Mouse (Mus musculus) induced T-regulatory cell, adult 2 months (primary cell): ENCODE results near the gene Hoxd13.

Source experiments
- DNase-seq: peaks from one replicate; pipeline ENCODE4 v3.0.0-alpha.2; 2012; ENCODE audit warnings: low read depth

Gene Hoxd13

DNA sequence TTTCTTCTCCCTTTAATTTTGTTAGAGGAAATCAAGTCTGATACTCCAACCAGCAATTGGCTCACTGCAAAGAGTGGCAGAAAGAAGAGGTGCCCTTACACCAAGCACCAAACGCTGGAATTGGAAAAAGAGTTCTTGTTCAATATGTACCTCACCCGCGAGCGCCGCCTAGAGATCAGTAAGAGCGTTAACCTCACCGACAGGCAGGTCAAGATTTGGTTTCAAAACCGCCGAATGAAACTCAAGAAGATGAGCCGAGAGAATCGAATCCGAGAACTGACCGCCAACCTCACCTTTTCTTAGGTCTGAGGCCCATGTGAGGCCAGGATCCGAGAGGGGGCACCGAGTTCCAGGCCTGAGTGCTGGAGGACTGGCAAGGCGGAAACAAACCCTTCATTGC, 26.0 kb downstream of the Hoxd13 start:
- peak; percentile 59 for DNase-seq

DNA sequence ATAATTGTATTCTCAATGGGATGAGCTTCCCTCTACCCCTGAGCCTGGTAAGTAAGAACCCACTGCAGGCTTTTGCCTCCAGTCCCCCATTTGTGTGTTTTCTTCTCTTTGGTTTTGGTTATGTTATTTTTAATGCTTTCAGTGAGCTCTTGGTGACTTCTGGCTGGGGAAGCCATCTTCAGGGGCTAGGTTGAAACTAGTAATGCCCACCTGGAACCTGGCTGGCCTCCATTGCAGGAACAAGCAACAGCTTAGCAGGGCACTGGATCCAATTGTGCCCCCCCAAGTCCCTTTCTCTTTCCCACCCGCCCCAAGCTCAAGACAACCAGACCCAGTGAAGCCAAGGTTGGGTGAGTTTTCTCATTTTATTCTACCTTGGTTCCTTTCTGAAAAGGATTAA, 27.3 kb downstream of the Hoxd13 start:
- no peak for DNase-seq

DNA sequence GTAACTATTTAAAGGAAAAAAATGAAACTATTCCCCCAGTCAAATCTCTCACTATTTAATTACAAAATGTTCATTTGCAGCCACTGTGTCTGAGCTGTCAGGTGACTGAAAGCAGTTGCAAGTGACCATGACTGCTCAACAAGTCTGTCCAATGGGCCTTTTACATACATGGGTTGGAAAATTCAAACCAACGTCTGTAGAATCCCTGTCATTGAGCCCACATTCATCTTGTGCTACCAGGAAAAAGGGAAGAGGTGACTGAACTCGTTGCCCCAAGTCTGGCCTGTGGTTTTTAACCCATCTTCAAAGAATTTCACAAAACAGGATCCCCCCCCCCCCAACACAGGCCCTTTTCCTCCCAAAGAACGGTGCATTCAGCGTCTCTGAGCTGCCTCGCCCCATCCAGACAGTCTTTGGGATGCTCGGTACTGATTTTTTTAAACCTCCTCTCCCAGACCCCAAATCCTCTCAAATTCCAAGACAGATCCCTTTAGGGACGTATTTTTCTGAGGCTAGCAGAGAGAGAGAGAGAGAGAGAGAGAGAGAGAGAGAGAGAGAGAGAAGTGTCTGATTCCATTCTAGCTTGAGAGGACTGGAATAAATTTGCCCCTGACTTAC, 27.8 kb downstream of the Hoxd13 start:
- no peak for DNase-seq

DNA sequence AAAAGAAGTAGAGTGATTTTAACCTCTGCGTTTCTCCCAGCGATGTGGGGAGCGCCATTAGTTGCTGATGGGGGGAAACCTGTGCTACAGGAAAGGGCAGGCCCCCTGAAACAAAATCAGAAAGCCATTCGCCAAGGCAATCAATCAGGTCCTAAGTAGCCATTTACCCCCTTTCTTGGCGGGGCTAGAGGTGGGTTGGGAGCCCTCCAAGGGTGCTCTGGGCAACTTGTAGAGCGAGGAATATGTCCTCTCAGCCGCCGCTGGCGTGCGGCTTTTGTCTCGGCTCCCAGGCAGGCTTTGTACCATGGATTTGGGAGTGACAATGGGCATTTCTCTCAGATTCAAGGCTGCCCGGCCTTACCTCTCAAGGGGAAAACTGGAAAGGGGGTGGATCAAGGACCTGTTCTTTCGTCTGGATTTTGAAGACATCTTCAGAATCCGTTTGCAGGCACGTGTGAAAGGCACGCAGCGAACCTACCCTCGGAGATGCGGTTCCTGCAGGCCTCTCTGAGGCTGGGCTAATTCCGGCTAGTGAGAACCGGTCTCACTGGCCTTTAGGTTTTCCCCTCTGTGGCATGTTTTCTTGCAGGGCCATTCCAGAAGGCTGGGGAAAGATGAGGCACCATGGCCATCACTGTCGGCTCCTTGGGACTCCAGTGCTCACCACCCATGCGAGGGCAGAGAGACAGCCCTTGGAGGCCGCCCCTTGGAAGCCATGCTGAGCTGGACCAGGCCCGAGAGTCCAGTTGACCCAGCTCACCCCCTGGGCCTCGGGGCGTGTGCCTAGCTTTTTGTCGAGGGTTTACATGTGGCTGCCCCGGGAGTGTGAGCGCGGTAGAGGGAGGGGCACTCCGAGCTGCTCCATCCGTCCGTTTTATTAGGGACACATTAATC, 28.6 kb downstream of the Hoxd13 start:
- no peak for DNase-seq

DNA sequence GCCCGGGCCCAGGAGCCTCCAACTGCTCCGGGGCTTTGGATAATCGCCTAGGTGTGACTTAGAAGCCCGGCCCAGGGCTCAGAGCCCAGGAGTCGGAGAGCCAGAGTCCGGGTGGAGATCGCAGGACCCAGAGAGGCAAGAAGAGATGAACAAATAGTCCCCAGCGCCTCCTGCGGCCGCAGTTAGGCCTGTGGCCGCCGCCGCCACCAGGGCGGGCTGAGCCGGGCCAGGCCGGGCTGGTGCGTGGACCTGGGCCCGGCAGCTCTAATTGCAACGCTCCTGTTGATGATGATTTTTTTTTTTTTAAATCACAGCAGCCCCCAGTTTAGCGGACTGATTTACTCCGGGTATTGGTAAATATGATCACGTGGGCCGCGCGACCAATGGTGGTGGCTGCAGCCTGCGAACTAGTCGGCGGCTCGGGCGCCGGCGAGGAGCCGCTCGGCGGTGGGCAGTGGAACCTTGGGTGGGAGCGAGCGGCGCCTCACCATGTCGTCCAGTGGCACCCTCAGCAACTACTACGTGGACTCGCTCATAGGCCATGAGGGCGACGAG, 29.5 kb downstream of the Hoxd13 start, which contains the start of gene Hoxd9:
Gene Hoxd9, plus strand, starts transcription at position 161 of the 555 bp plus-strand sequence.
- DNase-seq: no peak

DNA sequence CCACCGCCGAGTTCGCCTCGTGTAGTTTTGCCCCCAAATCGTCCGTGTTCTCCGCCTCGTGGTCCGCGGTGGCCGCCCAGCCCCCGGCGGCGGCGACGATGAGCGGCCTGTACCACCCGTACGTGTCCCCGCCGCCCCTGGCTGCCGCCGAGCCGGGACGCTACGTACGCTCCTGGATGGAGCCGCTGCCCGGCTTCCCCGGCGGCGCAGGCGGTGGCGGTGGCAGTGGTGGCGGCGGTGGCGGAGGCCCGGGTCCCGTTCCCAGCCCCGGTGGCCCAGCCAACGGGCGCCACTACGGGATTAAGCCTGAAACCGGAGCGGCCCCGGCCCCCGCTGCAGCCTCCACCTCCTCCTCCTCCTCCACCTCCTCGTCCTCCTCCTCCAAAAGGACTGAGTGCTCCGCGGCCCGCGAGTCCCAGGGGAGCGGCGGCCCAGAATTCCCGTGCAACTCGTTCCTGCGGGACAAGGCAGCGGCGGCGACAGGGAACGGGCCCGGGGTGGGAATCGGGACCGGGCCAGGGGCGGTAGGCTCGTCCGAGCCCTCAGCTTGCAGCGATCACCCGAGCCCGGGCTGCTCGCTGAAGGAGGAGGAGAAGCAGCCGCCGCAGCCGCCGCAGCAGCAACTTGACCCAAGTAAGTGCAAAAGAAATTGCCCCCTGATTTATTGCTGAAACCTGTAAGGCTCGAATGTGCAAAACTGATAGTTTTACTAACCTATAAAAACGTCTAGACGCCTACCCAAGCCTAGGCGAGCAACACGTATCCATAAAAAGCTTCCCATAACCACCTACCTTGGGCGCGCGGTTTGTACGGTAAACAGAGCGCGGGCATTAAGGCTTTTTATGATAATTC, 30.3 kb downstream of the Hoxd13 start:
- DNase-seq: no peak

DNA sequence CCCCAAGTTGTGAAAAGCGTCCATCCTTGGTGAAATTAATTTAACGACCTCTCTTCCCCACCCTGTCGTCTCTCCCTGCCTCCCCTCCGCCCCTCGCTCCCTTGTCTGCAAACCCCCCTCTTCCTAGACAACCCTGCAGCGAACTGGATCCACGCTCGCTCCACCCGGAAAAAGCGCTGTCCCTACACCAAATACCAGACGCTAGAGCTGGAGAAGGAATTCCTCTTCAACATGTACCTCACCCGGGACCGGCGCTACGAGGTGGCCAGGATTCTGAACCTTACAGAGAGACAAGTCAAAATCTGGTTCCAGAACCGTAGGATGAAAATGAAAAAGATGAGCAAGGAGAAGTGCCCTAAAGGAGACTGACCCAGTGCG, 30.9 kb downstream of the Hoxd13 start:
- DNase-seq: no peak

DNA sequence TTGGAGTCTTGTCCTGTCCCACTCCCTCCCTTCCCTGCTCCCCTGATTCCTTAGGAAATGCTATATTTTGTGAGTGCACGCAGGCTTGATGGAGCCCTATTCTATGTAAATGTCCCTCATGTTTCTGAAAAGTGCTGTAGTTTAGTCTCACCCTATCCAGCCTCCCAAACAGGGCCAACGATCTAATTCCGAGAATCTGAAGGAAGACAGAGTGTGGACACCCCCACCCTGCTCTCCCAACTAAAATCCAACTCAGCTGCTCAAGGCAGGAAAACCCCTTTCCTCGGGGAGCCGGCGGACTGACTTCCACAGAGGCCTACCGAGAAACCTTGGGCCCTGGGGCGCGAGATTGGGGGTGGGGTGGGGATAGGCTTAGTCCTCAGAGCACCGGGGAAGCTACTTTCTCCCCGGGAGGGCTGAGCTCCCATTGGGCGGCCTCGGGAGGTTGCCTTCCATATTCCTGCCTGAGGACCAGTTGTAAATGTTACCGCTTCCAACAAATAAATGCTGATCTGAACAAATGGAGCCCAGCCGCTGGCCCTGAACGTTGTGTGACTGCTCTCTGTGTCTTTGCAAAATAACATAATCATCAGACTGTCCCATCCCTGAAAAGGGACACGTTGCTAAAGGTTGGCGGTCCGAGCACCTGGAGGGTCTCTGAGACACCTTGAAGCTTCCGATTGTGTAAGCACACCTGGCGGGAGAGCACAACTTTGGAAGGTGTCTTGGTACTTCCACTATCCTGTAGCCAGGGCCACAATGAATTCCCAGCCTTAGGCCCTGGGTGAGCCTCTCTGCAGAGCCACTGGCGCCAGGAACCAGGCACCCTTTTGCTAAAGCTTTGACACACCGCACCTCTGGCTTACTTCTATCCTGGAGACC, 31.8 kb downstream of the Hoxd13 start:
- DNase-seq: no peak

DNA sequence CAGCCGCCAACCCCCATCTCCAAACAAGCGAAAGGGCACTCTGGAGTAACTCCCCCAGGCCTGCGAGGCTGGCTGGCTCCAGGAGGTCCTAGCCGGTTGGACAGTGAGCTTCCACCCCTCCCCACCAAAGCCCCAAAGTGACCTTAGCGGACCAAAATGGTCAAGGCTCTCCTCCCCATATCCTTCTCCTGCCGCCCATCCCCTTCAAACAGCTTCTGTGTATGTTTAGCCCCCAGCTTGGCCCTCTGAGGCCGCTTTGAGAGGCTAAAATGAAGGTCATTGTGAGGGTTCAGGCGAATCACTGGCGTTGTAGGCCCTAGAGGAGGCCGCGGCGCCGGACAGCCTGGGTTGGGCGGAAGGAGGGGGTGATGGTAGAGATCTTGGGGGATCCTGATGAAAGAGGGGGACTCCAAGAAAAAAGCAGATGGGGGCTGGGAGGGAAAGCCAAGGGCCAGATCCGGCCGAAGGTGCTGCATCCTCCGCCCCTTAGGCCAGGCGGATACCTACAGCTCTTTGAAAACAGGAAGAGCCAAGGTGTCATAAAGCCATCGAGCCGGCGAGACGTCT, 32.5 kb downstream of the Hoxd13 start:
- no peak for DNase-seq

DNA sequence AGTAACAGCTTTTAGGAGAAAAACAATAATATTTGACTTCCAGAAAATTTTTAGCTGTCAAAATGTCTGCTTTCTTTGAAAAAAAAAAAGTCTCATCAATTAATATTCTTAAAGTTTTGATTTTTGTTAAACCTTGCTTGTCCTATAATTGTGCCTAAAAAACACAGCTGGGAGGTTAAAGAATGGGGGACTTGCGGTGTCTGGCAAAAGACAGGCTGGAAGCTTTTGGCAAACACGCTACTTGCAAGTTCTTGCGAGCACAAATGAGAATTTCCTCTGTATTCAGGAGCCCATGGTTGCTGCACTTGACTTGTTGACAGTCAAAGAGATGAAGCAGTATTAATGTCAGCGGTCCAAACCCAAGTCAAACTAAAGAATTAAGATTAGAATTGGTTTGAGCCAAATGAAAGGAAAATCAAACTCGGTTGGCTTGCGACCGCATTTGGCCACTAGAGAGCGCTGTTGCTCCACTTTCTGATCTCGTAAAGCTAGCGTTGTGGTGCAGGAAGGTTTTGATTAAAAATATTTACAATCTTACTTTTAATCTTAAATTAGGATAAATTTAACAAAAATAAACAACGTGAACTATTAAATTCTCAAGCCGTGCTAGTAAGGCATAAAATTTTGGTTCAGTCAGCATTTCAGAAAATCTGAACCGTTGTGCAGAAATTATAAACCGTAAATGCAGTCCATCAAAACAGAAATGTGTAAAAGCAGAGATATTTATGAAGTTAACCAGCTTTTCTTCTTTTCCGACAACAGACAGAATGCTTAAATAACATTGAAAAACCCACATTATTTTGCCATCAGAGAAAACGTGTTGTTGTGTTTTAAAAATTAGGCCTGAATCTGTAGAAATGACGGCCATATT, 34.1 kb downstream of the Hoxd13 start:
- peak; percentile 78 for DNase-seq

DNA sequence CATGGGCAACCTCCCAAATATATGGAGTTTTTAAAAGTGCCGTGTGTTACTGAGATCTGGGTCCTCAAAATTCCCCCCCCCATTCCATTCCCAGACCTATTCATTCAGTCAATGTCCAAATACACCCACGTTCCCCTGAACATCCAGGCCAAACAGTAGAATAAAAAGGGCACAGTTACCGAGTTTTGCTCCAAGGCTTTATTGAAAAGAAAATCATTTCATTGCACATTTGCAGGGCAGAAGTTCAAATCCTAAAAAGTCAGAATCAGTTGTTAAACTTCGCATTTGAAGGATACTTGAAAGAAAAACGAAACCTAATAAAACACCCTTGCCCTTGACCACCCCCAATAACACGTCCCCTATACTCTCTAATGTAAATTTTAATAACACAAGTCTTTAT, 34.7 kb downstream of the Hoxd13 start:
- no peak for DNase-seq

DNA sequence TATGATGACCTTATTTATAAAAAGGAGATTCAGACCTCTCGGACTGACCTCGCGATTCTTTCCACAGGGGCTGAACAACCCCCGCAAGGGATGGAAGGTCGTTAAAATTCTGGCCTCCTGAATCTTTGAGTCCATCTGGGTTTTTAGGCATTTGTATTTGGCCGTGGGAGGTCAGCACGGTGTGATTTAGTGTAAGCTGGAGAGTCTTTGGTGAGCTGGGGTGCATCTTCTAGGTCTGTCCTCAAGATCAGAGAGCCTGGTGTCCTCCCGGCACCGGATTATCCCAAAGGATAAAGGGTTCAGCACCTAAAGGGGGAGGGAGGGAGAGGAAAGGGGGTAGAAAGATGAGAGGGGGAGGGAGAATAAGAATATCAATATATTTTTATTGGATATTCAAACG, 35.2 kb downstream of the Hoxd13 start:
- no peak for DNase-seq

DNA sequence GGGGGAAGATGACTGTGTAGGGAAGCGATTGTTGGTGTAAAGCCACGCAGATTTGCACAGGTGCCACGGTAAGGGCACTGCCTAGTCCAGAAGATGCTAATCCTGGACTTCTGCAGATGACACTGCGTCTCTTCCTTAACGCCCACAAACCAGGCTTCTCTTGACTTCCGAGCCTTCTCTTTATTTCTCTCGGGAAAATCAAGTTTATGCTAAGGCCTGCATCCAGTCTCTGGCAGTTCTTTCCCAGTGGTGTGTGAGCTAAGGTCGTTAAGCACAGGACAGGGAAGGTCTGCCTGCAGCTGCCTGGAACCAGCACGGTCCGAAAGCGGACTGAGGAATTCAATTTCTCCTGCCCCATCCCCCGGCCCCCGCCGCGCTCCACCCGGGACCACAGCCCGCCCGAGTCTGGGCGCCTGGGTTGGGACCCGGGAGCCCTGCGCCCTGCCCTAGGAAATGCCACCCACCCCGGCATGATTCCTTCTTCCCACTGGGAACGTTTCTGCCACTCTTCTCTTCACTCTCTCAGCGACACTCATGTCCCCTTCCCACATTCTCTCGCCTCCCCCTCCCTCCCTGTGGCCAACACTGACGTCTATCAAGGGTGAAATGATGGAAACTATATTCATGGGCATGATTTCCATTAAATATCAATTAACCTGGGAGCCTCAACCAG, 35.7 kb downstream of the Hoxd13 start:
- DNase-seq: no peak

DNA sequence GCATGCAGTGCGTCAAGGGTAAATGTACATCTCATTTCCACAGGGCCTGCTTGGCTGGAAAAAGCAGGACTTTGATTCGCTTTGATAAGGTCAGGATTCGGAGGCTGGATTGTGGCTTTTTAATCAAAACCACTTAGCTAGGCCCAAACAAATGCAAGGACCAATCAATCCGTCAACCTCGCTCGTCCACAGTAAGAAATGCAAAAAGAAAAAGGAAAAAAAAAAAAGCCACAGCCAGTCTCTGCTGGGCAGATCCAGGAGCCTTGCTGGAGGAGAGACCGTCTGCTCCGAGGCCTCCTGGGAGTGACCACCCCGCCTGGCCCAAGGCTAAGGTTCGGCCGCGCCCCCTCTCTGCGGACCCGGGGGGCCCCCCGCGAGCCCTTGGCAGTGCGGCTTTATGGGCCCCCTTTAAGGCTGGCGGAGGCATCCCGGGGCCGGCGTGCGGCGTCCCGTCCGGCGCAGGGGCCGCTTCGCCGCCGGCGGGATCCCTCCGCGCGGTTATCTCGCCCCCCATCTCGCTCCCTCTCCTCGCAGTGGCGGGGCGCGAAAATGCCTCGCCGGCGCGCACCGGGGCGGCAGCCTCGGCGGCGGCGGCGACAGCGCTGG, 36.4 kb downstream of the Hoxd13 start, which contains the start of gene Hoxd8:
Gene Hoxd8, plus strand, starts transcription at position 223 of the 606 bp plus-strand sequence.
- DNase-seq: no peak

DNA sequence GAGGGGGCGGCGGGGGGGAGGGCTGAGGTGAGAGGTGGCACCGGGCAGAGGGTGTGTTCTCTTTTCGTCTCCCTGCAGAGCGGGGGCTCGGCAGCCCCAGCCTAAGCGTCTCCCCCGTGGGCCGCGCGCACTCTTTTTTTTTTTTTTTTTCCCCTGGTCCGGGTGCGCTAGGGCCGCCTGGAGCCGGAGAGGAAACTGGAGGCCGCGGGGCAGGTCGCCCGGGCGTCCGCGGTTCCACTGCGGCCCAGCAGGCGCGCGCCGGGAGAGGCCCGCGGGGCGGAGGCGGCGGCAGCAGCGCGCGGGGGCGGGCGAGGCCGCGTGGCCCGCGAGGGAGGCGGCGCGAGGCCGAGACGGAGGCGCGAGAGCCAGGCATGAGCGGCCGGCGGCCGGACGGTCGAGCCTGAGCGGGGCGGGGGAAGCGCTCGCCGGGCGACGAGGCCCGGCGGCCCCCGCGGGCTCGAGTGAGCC, 36.9 kb downstream of the Hoxd13 start:
- DNase-seq: peak; percentile 20

DNA sequence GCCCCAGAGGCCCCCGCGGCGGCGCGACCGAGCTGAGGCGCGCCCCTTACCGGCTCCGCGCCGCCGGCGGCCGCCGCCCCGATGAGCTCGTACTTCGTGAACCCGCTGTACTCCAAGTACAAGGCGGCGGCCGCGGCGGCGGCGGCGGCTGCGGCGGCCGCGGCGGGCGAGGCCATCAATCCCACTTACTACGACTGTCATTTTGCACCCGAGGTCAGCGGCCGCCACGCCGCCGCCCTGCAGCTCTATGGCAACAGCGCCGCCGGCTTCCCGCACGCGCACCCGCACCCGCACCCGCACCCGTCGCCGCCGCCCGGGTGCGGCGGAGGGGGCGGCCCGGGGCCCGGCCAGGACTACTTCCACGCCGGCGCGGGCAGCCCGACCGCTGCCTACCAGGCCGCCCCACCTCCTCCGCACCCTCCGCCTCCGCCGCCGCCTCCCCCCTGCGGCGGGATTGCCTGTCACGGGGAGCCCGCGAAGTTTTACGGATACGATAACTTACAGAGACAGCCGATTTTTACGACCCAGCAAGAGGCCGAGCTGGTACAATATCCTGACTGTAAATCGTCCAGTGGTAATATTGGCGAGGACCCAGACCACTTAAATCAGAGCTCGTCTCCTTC, 37.5 kb downstream of the Hoxd13 start:
- DNase-seq: peak; percentile 22

DNA sequence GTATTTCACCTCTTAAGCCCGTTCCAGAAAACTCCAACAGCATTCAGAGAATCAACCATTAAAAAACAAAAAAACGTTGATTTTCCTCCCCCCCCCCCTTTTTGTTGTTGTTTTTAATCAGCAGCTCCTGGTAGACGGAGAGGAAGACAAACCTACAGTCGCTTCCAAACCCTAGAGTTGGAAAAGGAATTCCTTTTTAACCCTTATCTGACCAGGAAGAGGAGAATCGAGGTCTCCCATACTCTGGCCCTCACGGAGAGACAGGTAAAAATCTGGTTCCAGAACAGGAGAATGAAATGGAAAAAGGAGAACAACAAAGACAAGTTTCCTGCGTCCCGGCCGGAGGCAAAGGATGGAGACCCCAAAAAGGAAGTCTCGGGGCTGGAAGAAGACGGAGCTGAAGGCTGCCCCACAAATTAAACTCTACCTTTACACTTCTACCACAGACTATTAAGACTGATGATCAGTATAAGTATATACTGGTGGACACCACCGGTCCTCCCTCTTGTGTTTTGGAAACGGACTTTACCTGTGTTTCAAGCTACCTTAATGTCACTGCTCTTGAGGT, 38.4 kb downstream of the Hoxd13 start:
- no peak for DNase-seq

DNA sequence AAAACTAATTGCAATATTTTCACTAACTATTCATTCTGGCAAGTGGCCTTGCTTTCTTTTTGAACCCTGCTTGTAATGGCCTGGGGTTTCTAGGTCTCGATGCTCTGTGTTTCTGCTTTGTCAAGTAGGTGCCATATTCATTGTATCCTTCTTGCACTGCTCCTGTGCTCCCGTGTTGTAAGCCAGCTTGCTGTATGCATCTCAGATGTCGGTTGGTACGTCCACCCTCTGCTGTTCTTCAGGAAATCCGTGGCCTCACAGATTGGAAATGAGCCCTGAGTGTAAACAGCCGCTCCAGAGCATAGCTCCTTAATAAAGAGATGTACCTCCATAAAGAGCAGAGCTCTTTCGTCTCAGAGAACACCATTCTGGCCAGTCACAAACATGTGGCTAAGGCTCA, 39.5 kb downstream of the Hoxd13 start:
- DNase-seq: no peak
